Mouse (Mus musculus) left cerebral cortex, adult 9 months (tissue): ENCODE measurements around the gene Parp16.
"Not testable (repeated sequence)": the region's sequence is repeated elsewhere in the genome, so short reads cannot be mapped to it uniquely, and the experiment has no call there.

Experiments used
- DNase-seq, 2 experiments: peaks; one replicate each; pipeline ENCODE4 v3.0.0; 2022; ENCODE audit warnings: low spot score in 2 of 2

Gene Parp16

GRCm38 (mm10) chr9:65178336-65179213, 16.6 kb upstream of the Parp16 start:
- DNase-seq, result no peak

- DNase-seq, result no peak
These were observed 15.1 kb upstream of the Parp16 start for GRCm38 (mm10) chr9:65179817-65180624.

DNA sequence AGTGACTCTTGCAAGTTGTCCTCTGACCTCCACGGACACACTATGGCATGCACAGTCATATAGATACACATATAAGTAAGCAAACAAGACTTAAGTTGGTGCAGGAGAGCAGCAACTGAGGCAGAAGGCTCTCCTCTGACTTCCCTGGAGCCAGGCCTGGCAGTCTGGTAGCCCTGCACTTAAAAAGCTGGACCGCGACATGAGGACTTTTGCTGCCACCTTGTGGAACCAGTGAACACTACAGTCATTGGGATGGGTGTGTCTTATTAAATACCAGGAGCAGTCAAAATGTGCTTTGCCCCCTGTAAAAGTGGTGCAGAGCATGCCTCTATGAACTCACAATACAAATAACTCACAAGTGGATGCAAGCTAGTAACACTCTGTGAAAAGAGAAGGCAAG, 6.6 kb upstream of the Parp16 start:
- peak; percentile 58 to 92 for DNase-seq

DNA sequence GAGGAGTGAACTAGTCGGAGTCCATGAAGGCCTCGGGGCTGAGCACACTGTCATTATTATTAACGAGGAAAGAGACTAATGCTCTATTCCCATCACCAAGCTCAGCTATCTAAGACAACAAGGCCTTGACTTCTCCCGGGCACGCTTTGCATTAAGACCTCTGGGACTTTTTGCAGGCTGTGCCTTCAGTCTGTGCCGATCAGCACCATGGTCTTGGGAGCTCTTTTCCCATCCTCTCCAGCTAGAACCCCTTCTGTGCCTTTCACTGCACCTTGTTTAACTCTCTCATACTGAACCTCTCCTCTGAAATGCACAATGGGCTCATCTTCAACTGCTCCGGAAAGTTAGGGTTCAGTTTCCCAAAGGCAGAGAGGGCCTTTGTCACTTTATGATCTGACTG, 4.8 kb upstream of the Parp16 start:
- DNase-seq, result no peak

DNA sequence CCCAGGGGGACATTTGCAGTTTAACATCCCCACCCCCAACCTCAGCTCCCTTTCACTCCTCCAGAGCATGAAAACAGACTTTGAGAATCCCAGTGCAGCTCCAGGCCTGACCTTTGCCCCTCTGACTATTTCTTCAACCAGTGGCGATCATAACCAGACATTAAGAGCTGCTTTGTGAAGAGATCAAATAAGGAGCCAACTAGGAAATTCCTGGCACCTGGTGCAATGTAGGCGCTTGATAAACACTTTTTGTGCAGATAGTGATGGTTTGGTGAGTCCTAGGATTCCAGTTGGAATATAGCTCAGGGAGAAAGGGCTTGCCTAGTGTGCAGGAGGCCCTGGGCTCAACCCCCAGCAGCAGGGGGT, 3.8 kb upstream of the Parp16 start:
- no peak for DNase-seq

DNA sequence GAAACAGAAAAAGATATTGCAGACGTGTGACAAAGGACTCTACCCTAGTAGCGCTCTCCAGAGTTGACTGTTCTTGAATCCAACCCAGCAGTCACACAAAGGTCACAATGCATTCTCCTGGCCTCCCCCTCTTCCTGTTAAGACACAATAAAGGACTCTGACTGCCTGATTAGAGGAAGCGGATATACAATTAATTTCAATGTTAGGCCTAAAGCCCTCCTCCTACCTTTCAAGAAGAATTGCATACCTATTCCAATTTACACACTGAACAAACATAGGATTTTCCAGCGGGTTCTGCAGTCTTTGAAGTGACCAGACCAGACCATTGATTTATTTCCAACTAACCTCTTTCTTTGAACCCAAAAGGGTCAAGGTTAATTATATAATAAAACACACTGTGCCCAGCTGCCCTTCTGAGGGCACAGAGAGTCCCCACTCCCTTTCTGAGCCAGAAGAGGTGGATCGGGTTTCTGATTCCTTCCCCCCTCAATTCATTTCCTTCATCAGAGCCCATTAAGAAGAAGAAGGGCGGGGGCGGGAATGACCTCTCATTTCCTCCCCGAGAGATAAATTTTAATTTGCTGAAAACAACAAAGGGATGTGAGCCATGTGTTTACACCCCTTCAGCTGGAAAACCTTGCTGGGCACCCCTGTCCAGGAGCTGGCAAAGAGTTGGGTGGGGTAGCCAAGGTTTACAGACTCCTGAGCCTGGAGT, 3.2 kb upstream of the Parp16 start:
- no peak for DNase-seq

DNA sequence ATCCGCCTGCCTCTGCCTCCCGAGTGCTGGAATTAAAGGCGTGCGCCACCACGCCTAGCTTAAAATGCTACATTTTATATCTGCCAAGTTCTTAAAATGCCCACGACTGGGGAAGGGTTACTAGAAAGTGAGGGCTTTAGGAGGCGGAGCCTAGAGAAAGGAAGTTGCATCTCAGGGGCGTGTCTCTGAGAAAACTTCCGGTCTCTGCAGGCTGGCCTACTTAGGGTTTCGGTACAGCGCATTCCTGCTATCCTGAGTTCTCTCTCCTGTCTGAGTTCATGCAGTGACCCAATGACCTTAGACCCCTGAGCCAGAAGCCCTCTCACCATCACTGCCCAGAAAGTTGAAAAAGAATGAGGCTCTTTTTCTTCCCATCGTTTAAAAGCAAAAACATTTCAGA, 1.9 kb upstream of the Parp16 start:
- DNase-seq, result no peak

DNA sequence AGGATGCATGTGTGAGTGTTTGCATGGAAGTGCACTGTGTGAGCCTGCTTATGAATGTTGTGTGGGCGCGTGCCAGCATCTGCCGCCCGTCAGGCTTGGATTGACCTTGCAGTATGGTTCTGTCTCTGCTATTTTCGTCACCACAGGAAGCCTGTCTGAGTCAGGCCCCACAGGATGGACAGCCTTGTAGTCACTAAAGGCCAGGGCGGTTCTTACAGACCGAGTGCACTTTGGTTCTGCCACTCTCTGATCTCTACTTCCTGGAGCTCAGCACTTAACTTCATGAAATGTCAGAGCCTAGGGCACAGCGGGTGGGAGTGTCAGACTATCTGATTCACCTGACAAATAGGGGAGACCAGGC, 448 bp downstream of the Parp16 start:
- DNase-seq, result peak in 1 of 2 experiments; percentile 40

DNA sequence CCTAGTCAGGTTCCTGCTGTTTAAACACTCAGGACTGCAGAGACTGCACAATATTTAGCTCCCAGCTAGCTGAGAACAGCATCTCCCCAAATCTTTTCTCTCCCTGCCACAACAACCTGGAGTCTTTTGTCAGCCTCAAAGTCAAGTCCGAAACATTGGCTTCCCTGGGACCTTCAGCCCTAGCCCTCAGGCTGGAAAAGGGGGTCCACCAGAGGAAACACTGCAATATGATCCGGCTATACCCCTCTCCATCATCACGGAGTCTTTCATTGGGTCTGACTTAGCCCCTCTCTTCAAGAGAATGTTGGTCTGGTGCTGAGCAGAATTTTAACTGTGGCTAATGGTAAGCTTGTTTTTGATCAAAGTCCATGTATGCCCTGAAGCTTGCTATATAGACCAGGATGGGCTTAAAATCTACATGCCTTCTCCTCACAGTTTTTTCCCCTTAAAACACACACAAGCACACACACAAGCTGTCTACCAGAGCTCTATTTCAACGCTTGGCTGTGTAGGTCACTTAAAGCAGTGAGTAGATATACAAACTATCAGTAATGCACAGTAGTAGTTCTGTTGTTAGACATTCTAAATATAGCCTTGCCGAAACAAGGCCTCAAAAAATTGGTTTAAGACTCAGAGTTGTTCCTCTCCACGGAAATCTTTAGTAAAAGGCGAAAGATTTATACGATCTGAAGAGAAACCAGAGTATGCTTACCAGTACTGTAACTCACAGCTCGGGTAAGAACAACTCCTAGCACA, 1.0 kb downstream of the Parp16 start:
- DNase-seq, result no peak

DNA sequence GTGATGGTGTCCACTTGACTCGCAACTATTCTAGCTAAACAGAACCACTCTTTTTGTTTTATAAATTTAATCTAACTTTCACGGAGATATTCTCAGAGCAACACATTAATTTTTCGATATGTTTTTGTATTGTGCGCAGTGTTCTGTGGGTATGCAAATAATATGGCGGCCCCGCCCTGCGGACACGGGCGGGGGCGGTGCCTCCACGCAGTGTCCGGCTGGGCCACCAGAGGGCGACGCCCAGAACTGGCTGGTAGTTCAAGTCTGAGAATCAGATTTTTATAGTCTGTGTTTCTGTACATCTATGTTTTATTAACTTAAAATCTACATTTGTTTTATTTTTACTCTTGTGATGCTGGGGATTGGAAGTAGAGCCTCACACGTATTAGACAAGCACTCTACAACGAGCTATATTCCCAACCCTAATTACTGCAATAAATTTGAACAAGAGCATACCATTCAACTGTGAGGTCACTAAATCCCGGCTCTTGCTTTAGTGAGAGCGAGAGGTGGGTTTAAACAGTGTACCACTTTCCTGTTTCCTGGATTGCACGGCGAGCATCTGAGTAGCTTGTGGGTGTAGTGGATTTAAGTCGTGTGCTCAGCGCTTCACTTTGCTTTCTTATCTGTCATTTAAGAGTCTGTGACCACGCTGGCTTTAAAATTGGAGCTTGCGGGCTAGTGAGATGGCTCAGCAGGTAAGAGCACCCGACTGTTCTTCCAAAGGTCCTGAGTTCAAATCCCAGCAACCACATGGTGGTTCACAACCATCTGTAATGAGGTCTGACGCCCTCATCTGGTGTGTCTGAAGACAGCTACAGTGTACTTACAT, 1.8 kb downstream of the Parp16 start:
- peak; percentile 83 to 97 for DNase-seq

DNA sequence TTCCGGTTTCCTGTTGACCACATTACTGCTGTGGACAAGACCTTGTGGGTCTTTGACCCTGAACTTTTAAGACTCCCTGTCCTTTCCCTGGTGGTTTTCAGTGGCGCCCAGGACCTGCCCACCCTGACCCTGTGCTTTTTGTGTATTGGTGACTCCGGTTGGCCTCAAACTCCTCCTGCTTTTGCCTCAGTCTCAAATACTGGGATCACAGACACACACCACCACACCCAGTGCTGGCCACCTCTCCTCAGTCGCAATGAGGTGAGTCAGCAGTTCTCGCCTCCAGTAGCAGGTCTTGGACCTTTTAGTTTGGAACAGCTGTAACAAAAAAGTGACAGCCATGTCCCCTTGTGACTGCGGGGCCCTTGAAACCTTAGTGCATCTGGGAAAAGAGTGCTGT, 2.7 kb downstream of the Parp16 start:
- DNase-seq, result no peak

DNA sequence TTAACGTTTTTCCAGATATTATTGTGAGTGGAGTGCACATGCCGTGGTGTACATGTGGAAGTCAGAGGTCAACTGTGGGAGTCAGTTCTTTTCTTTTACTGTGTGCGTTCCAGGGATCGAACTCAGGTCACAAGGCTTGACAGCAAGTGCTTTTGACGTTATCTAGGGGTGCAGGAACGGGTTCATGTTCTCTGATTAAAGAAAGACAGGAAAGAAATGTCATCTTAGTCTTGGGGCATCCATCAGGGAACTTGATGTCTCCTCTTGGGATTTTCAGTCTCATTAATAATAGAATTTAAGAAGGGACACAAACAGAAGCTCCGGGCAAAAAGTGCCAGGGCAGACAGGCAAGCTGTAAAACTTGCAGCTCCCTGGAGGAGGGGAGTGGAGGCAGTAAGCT, 4.6 kb downstream of the Parp16 start:
- DNase-seq, result no peak

- no peak for DNase-seq
These were observed 5.5 kb downstream of the Parp16 start for GRCm38 (mm10) chr9:65200606-65201005.

DNA sequence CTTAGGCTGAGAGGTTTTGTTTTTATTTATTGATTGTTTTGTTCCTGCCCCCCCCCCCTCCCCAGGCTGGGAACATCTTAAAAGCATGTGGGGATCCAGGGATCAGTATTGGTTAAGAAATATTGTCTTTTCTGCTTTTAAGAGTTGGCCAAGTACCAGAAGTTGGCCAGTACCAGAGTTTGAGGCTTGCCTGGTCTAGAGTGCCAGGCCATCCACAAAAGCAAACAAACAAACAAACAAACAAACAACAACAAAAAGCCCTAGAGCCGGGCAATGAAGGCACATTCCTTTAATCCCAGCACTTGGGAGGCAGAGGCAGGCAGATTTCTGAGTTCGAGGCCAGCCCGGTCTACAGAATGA, 5.8 kb downstream of the Parp16 start:
- DNase-seq, result no peak

DNA sequence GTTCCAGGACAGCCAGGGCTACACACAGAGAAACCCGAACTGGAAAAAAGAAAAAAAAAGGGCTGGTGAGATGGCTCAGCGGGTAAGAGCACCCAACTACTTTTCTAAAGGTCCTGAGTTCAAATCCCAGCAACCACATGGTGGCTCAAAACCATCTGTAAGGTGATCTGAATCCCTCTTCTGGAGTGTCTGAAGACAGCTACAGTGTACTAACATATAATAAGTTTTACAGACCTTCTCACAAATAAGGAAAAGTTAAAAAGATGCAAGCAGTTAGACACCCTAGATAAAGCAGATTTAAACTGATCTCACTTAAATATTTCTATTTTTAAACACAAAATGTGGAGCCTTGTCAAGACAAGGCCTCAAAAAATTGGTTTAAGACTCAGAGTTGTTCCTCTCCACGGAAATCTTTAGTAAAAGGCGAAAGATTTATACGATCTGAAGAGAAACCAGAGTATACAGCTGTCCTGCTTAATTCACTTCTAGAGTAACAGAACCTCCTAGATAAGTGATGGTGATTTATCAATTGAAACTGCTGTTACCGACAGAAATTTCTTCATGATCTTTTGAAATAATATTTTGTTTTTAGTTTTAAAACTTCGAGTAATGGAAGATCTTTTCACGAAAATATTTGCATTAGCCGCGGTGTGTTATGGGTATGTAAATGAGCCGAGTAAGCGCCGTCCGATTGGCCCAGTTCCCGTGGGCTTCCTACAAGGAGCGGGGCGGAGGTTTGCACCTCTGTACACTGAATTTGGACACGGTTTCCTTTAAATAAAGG, 6.4 kb downstream of the Parp16 start:
- peak; percentile 63 to 85 for DNase-seq

DNA sequence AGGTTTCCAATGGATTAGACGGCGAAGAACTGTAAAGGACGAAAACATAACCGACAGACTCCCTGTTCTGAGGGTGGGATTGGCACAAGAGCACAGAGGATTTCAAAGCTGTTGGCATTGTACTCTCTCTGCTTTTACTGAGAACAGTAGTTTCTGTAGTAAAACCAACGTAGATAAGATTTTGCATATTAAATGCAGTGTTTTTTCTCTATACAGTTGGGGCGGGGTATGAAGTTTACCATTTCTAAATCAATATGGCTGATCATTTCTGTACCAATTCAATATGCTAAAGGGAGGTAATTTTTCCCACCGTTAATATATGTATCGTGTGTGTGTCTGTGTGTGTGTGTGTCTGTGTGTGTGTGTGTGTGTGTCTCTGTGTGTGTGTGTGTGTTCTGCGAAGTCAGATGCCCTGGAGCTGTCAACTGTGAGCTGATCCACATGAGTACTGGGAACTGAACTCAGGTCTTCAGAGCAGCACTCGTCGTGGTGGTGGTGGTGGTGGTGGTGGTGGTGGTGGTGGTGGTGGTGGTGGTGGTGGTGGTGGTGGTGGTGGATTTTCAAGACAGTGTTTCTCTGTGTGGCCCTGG, 7.1 kb downstream of the Parp16 start:
- DNase-seq, result no peak

- DNase-seq, result no peak
These were observed 10.1 kb downstream of the Parp16 start for GRCm38 (mm10) chr9:65205049-65205815.

DNA sequence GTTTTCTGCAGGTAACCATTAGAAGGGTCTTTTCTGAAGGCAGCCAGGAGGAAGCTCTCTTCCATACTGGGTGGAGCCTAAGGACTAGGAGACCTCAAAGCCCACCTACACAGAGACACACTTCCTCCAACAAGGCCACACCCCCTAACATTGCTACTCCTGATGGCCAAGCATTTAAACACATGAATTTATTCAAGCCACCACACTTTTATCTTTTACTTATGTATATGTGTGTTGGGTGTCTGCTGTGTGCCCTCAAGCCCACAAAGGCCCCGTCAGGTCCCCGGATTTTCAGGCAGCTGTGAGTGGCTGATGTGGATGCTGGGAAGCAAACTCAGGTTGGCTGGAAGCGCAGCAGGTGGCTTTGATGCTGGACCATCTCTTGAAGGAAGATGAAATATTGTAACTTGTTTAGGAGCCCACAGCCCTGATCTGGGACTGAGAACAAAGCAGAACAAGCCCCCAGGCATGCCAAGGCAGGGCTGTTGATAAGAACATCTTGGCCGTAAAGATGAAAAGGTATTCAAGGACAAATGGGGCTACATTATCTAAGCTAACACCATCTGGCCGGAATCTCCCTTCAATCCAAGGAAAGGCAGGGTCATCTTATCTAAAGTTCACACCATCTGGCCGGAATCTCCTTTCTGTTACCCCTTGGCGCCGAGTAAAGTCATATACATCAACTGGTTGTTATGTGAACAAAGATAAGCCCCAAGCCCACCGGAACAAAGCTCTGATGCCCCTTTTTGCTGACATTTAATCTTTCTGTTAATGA, 12.1 kb downstream of the Parp16 start:
- DNase-seq, result not testable (repeated sequence)
